Mouse (Mus musculus) limb, embryonic 14.5 days (tissue): ENCODE measurements around the gene Zswim4. TPM values are rescaled to one million over a fixed set of nuclear protein-coding genes. Genes with fewer than 3 reads are reported as not detected.

Experiments
- ATAC-seq: fragments of 200-750 bp; cut with Nextera tagmentation; 2 replicates; pipeline ENCODE4 v1.8.0; 2017; ENCODE audit warnings: low read depth, moderate number of reproducible peaks, moderate TSS enrichment; ENCODE audit not compliant: low FRiP score
- DNase-seq: peaks from one replicate; pipeline ENCODE4 v3.0.0-alpha.2; 2015; ENCODE audit warnings: low spot score
- H3K27ac ChIP-seq: fragments of 300-500 bp; sonication (generic); replicated peaks from 2 replicates; pipeline ENCODE4 v1.5.1; 2014; ENCODE audit warnings: low read depth, mild to moderate bottlenecking, low read length, moderate library complexity, mixed read lengths
- H3K27me3 ChIP-seq: fragments of 300-500 bp; sonication (generic); 2 replicates; pipeline ENCODE4 v1.6.1; 2014; ENCODE audit warnings: low read length, mixed read lengths; ENCODE audit not compliant: control insufficient read depth, insufficient read depth
- H3K36me3 ChIP-seq: fragments of 300-500 bp; sonication (generic); 2 replicates; pipeline ENCODE4 v1.6.1; 2014; ENCODE audit warnings: mild to moderate bottlenecking, low read length, moderate library complexity, mixed read lengths; ENCODE audit not compliant: control insufficient read depth, insufficient read depth
- H3K4me1 ChIP-seq: fragments of 300-500 bp; sonication (generic); 2 replicates; pipeline ENCODE4 v1.6.1; 2014; ENCODE audit warnings: antibody characterized with exemption, low read length, mixed read lengths; ENCODE audit not compliant: control insufficient read depth, insufficient read depth
- H3K4me2 ChIP-seq: fragments of 300-500 bp; sonication (generic); replicated peaks from 2 replicates; pipeline ENCODE4 v1.6.1; 2014; ENCODE audit warnings: low read depth, mild to moderate bottlenecking, low read length, moderate library complexity; ENCODE audit not compliant: severe bottlenecking
- H3K4me3 ChIP-seq: fragments of 300-500 bp; sonication (generic); replicated peaks from 2 replicates; pipeline ENCODE4 v1.5.1; 2014; ENCODE audit warnings: low read length
- H3K9ac ChIP-seq: fragments of 300-500 bp; sonication (generic); 2 replicates; pipeline ENCODE4 v1.6.1; 2014; ENCODE audit warnings: mild to moderate bottlenecking, low read depth, low read length, moderate library complexity; ENCODE audit not compliant: severe bottlenecking
- H3K9me3 ChIP-seq: fragments of 300-500 bp; sonication (generic); 2 replicates; pipeline ENCODE4 v1.6.1; 2016; ENCODE audit warnings: low read length; ENCODE audit not compliant: control insufficient read depth
- POLR2A ChIP-seq: fragments of 200-500 bp; IDR thresholded peaks from 2 replicates; pipeline ENCODE4 v1.8.0; 2012; ENCODE audit warnings: inconsistent platforms, mild to moderate bottlenecking, moderate library complexity, borderline replicate concordance; ENCODE audit not compliant: insufficient read depth, insufficient read length; ENCODE audit errors: extremely low read depth
- WGBS: fragments of 180-500 bp; shearing (Covaris S2); extraction: QIAGEN DNeasy Blood & Tissue Kit; methylation state at CpG from one replicate; pipeline ENCODE4 v1.1.7; 2014; 5-methylcytosine and 5-hydroxymethylcytosine counted together
- polyA plus RNA-seq, 2 experiments: library from polyadenylated mRNA; depleted of rRNA in 1 of 2; stranded (reverse) in 1 of 2; unstranded in 1 of 2; fragments of >200 nt; fragmentation: Nextera tagmentation in 1 of 2; extraction: Ambion mirVana in 1 of 2; gene quantifications; 2 replicates each; pipeline versions ENCODE4 v1.2.1 to v1.2.3; 2012 to 2014

Gene Zswim4
- polyA plus RNA-seq, 2 experiments = 13.9 to 23.8 TPM

- Histone ChIP-seq H3K4me1 (peaks cover 8% of the 10 kb centered on the region), H3K4me3 (peak overlapping the region; percentile 87), H3K9me3 (no peaks in the 10 kb centered on the region), H3K4me2 (peak overlapping the region; percentile 76), H3K27ac (peak overlapping the region; percentile 83), H3K27me3 (no peaks in the 10 kb centered on the region), H3K9ac (peak overlapping the region; percentile 62), H3K36me3 (peaks cover 21% of the 10 kb centered on the region)
- WGBS = 16% methylated on average over 19 of the region's 19 CpGs
- no peak for ATAC-seq
- TF ChIP-seq POLR2A = no peak
- no peak for DNase-seq
Observed at GRCm38 (mm10) chr8:84237542-84238229, 831 bp upstream of the Zswim4 start.

GRCm38 (mm10) chr8:84236410-84236997 lies 351 bp downstream of the Zswim4 start:
- Histone ChIP-seq H3K9ac (peak overlapping the region; percentile 94), H3K36me3 (peaks cover 32% of the 10 kb centered on the region), H3K9me3 (no peaks in the 10 kb centered on the region), H3K27me3 (no peaks in the 10 kb centered on the region), H3K27ac (peak overlapping the region; percentile 58; the same call in 1 of the 2 replicates), H3K4me2 (peak overlapping the region; percentile 86), H3K4me3 (peak overlapping the region; percentile 87), H3K4me1 (peaks cover 8% of the 10 kb centered on the region)
- 0% methylated on average over 9 of the region's 30 CpGs for WGBS
- no peak for DNase-seq
- ATAC-seq = peak; percentile 4; the same call in 1 of the 2 replicates
- TF ChIP-seq POLR2A = no peak

GRCm38 (mm10) chr8:84235746-84236409 lies 977 bp downstream of the Zswim4 start:
- peak overlapping the region; percentile 86 for H3K4me2 ChIP-seq
- no peak for TF ChIP-seq POLR2A
- 21% methylated on average over 10 of the region's 10 CpGs for WGBS
- H3K36me3 ChIP-seq = peaks cover 35% of the 10 kb centered on the region
- ATAC-seq (no peak), DNase-seq (no peak)
- peaks cover 8% of the 10 kb centered on the region for H3K4me1 ChIP-seq
- H3K4me3 ChIP-seq = peak overlapping the region; percentile 87
- no peaks in the 10 kb centered on the region for H3K9me3 ChIP-seq
- no peak overlapping the region for H3K27ac ChIP-seq
- H3K27me3 ChIP-seq = no peaks in the 10 kb centered on the region
- peak overlapping the region; percentile 94 for H3K9ac ChIP-seq

GRCm38 (mm10) chr8:84233055-84233454 lies 3.8 kb downstream of the Zswim4 start:
- ATAC-seq = no peak
- H3K4me1 ChIP-seq = peaks cover 8% of the 10 kb centered on the region
- 81% methylated on average over 2 of the region's 2 CpGs for WGBS
- H3K27me3 ChIP-seq = no peaks in the 10 kb centered on the region
- H3K4me2 ChIP-seq = no peak overlapping the region
- peaks cover 63% of the 10 kb centered on the region for H3K36me3 ChIP-seq
- DNase-seq = no peak
- no peak overlapping the region for H3K9ac ChIP-seq
- H3K4me3 ChIP-seq = no peak overlapping the region
- no peaks in the 10 kb centered on the region for H3K9me3 ChIP-seq
- H3K27ac ChIP-seq = no peak overlapping the region
- TF ChIP-seq POLR2A = no peak

- Histone ChIP-seq H3K36me3 (peaks cover 86% of the 10 kb centered on the region), H3K9ac (no peak overlapping the region), H3K27me3 (no peaks in the 10 kb centered on the region), H3K4me1 (peaks cover 5% of the 10 kb centered on the region), H3K4me2 (no peak overlapping the region), H3K27ac (no peak overlapping the region), H3K4me3 (no peak overlapping the region), H3K9me3 (no peaks in the 10 kb centered on the region)
- DNase-seq (no peak), ATAC-seq (no peak)
- WGBS = 76% methylated on average over 17 of the region's 17 CpGs
- TF ChIP-seq POLR2A = no peak
Observed at GRCm38 (mm10) chr8:84230735-84231134, 6.1 kb downstream of the Zswim4 start.
